Mouse (Mus musculus): ENCODE measurements at regions not wholly inside any gene's neighbourhood (a gene's known extent, or its start where the extent isn't known, plus 50 kb on each side); places are given as distances from the start of the nearest gene placed in this dataset.

DNA sequence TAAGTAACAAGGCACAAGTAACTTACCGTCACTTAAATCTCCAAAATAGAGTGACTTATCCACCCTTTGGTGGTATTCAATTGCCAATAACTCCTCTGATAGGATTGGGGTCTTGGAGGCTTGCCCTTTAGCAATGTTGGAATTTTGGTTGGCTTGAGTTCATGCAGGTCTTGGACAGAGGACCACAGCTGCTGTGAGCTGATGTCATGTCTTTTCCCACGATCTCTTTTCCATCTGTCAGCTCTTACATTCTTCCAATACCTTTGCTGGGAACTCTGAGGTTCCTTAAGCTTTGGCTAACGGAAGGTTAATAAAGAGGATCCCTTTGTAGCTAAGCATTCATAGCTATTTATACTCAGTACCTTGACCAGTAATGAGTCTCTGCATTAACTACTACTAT lies 324.7 kb upstream of the Rgmb start:
- DNase-seq (ENCODE audit: extremely low read depth), result no peak
- H3K27ac ChIP-seq (ENCODE audit: insufficient read depth, low read depth), result no peak overlapping the region
- in situ Hi-C loops (cut with MboI; ENCODE audit: low pct_ligation_motif_present, low pct_unique_long_range_greater_than_20kb, low sequenced_read_pairs), result no loop called here
- TF ChIP-seq RCOR1 (conservative IDR thresholded peaks at IDR 0.05; ENCODE audit: low read depth, low read length) (no peak), ELF1 (IDR thresholded peaks at IDR 0.05; ENCODE audit: low read depth, low read length) (no peak), HCFC1 (IDR thresholded peaks at IDR 0.05; ENCODE audit: low read depth, low read length) (no peak), IRF4 (IDR thresholded peaks at IDR 0.05; ENCODE audit: low read depth, low read length) (no peak), SIN3A (IDR thresholded peaks at IDR 0.05; ENCODE audit: low read length) (no peak), ZKSCAN1 (IDR thresholded peaks at IDR 0.05; ENCODE audit: borderline replicate concordance, low read depth, low read length) (no peak)
- no peaks in the 10 kb centered on the region for H3K79me2 ChIP-seq (replicated peaks; ENCODE audit: control insufficient read depth, extremely low read depth, insufficient read depth, poor library complexity, severe bottlenecking)
- no peaks in the 10 kb centered on the region for H3K9me3 ChIP-seq (replicated peaks; ENCODE audit: low read length)
- H3K4me2 ChIP-seq (ENCODE audit: insufficient read depth, low read depth, poor library complexity, severe bottlenecking), result no peak overlapping the region
- dilution Hi-C loops (cut with MboI; ENCODE audit: extremely low pct_ligation_motif_present, extremely low pct_unique_long_range_greater_than_20kb, low sequenced_read_pairs), result no loop called here
- H3K4me1 ChIP-seq (ENCODE audit: control insufficient read depth in 1 of 2, insufficient read depth in 2 of 2), result no peaks in the 10 kb centered on the region
- no peak overlapping the region for H3K4me3 ChIP-seq (replicated peaks in 1 of 3; ENCODE audit: low read depth in 2 of 3, low read length in 2 of 3, poor library complexity in 1 of 3)
- no peak overlapping the region for H3K9ac ChIP-seq (ENCODE audit: insufficient read depth, low read depth)
- H3K27me3 ChIP-seq (replicated peaks), result no peaks in the 10 kb centered on the region
- no peaks in the 10 kb centered on the region for H3K36me3 ChIP-seq (replicated peaks in 1 of 2; ENCODE audit: control insufficient read depth in 1 of 2, insufficient read depth in 1 of 2, low read length in 1 of 2)
